Mouse (Mus musculus) midbrain, postnatal 0 days (tissue): ENCODE measurements around the gene Fbxo41. TPM values are rescaled to one million over a fixed set of nuclear protein-coding genes. Genes with fewer than 3 reads are reported as not detected.

Experiments used
- ATAC-seq: fragments of 200-750 bp; cut with Nextera tagmentation; 2 replicates; pipeline ENCODE4 v1.8.0; 2017; ENCODE audit warnings: moderate number of reproducible peaks, mild to moderate bottlenecking, moderate TSS enrichment, moderate library complexity; ENCODE audit not compliant: low FRiP score
- DNase-seq: peaks from one replicate; pipeline ENCODE4 v3.0.0-alpha.2; 2015; ENCODE audit warnings: low spot score
- H3K27ac ChIP-seq: fragments of 300-500 bp; sonication (generic); 2 replicates; pipeline ENCODE4 v1.5.1; 2014; ENCODE audit warnings: low read depth, mild to moderate bottlenecking, low read length, mixed read lengths
- H3K27me3 ChIP-seq: fragments of 300-500 bp; sonication (generic); 2 replicates; pipeline ENCODE4 v1.6.1; 2014; ENCODE audit warnings: low read length, control low read depth, mixed read lengths; ENCODE audit not compliant: insufficient read depth
- H3K36me3 ChIP-seq: fragments of 300-500 bp; sonication (generic); 2 replicates; pipeline ENCODE4 v1.6.1; 2014; ENCODE audit warnings: low read length, control low read depth, mixed read lengths; ENCODE audit not compliant: insufficient read depth
- H3K4me1 ChIP-seq: fragments of 300-500 bp; sonication (generic); 2 replicates; pipeline ENCODE4 v1.6.1; 2014; ENCODE audit warnings: mild to moderate bottlenecking, control low read depth, antibody characterized with exemption, low read length, mixed read lengths; ENCODE audit not compliant: insufficient read depth
- H3K4me2 ChIP-seq: fragments of 300-500 bp; sonication (generic); 2 replicates; pipeline ENCODE4 v1.6.1; 2014; ENCODE audit warnings: low read depth, mild to moderate bottlenecking, low read length, mixed read lengths; ENCODE audit not compliant: poor library complexity, severe bottlenecking
- H3K4me3 ChIP-seq: fragments of 300-500 bp; sonication (generic); 2 replicates; pipeline ENCODE4 v1.5.1; 2014; ENCODE audit warnings: low read depth, mild to moderate bottlenecking, low read length, moderate library complexity
- H3K9ac ChIP-seq: fragments of 300-500 bp; sonication (generic); replicated peaks from 2 replicates; pipeline ENCODE4 v1.6.1; 2014; ENCODE audit warnings: mild to moderate bottlenecking, low read length, moderate library complexity, mixed read lengths; ENCODE audit not compliant: poor library complexity, severe bottlenecking
- H3K9me3 ChIP-seq: fragments of 300-500 bp; sonication (generic); 2 replicates; pipeline ENCODE4 v1.6.1; 2016; ENCODE audit warnings: low read length, control low read depth
- CTCF ChIP-seq: IDR thresholded peaks from 2 replicates; pipeline ENCODE4 v1.5.1; 2016; ENCODE audit warnings: antibody characterized with exemption, mild to moderate bottlenecking
- WGBS: fragments of 180-500 bp; shearing (Covaris S2); extraction: QIAGEN DNeasy Blood & Tissue Kit; methylation state at CpG from one replicate; pipeline ENCODE4 v1.1.7; 2014; 5-methylcytosine and 5-hydroxymethylcytosine counted together
- polyA plus RNA-seq: library from polyadenylated mRNA; unstranded; fragments of >200 nt; fragmentation: Nextera tagmentation; extraction: Ambion mirVana; gene quantifications from 2 replicates; pipeline ENCODE4 v1.2.1, GENCODE M21; 2015
- total RNA-seq: library from RNA; depleted of rRNA; stranded (reverse); fragments of >200 nt; gene quantifications from 2 replicates; pipeline ENCODE4 v1.2.3, GENCODE M21; 2014

The Fbxo41 gene
- total and polyA plus RNA-seq, 2 experiments from 2014 or later, result 13.3 to 67.3 TPM

- peaks cover 22% of the 10 kb centered on the region for H3K27me3 ChIP-seq
- H3K9me3 ChIP-seq, result no peaks in the 10 kb centered on the region
- no peak overlapping the region for H3K4me3 ChIP-seq
- ATAC-seq (peak; percentile 81), DNase-seq (peak; percentile 86)
- H3K27ac ChIP-seq, result peak overlapping the region; percentile 87
- TF ChIP-seq CTCF, result no peak
- H3K4me1 ChIP-seq, result no peaks in the 10 kb centered on the region; the same call in 1 of the 2 replicates
- peak overlapping the region; percentile 48 for H3K9ac ChIP-seq
- H3K4me2 ChIP-seq, result peak overlapping the region; percentile 24
- 18% methylated on average over 5 of the region's 5 CpGs for WGBS
- H3K36me3 ChIP-seq, result no peaks in the 10 kb centered on the region
These were observed 15.4 kb upstream of the Fbxo41 start for GRCm38 (mm10) chr6:85518091-85518693.

GRCm38 (mm10) chr6:85515941-85516340 is 13.1 kb upstream of the Fbxo41 start:
- no peak overlapping the region for H3K9ac ChIP-seq
- peaks cover 43% of the 10 kb centered on the region for H3K27me3 ChIP-seq
- H3K4me1 ChIP-seq, result peaks cover 6% of the 10 kb centered on the region
- H3K4me2 ChIP-seq, result no peak overlapping the region
- H3K27ac ChIP-seq, result no peak overlapping the region
- no peaks in the 10 kb centered on the region for H3K36me3 ChIP-seq
- H3K9me3 ChIP-seq, result no peaks in the 10 kb centered on the region
- no peak for ATAC-seq
- peak; percentile 76 for DNase-seq
- no peak overlapping the region for H3K4me3 ChIP-seq
- 77% methylated on average over 4 of the region's 4 CpGs for WGBS
- TF ChIP-seq CTCF, result no peak

GRCm38 (mm10) chr6:85513531-85513910 is 10.7 kb upstream of the Fbxo41 start, which contains the start of gene Egr4:
TSS of gene Egr4 (minus strand) at chr6:85513589.
- Histone ChIP-seq H3K27ac (no peak within 1 kb of the TSS), H3K36me3 (no peaks in the 10 kb centered on the region), H3K27me3 (peaks cover 51% of the 10 kb centered on the region), H3K4me1 (peaks cover 6% of the 10 kb centered on the region), H3K9ac (peak within 1 kb of the TSS; percentile 29; the same call in 1 of the 2 replicates), H3K4me2 (peak within 1 kb of the TSS; percentile 87), H3K9me3 (no peaks in the 10 kb centered on the region), H3K4me3 (peak within 1 kb of the TSS; percentile 52)
- no peak for TF ChIP-seq CTCF
- DNase-seq (peak; percentile 74), ATAC-seq (peak; percentile 74)
- WGBS, result under 1% methylated on average over 33 of the region's 38 CpGs

- peaks cover 51% of the 10 kb centered on the region for H3K27me3 ChIP-seq
- ATAC-seq (peak; percentile 1; the same call in 1 of the 2 replicates), DNase-seq (no peak)
- H3K9me3 ChIP-seq, result no peaks in the 10 kb centered on the region
- H3K9ac ChIP-seq, result peak overlapping the region; percentile 19; the same call in 1 of the 2 replicates
- TF ChIP-seq CTCF, result no peak
- no peak overlapping the region for H3K27ac ChIP-seq
- H3K4me3 ChIP-seq, result peak overlapping the region; percentile 52
- peaks cover 6% of the 10 kb centered on the region for H3K4me1 ChIP-seq
- H3K36me3 ChIP-seq, result no peaks in the 10 kb centered on the region
- H3K4me2 ChIP-seq, result peak overlapping the region; percentile 87
- under 1% methylated on average over 71 of the region's 90 CpGs for WGBS
These were observed 10.1 kb upstream of the Fbxo41 start for GRCm38 (mm10) chr6:85512577-85513530.

GRCm38 (mm10) chr6:85512056-85512440 is 9.3 kb upstream of the Fbxo41 start:
- ATAC-seq (no peak), DNase-seq (no peak)
- H3K27ac ChIP-seq, result no peak overlapping the region
- no peaks in the 10 kb centered on the region for H3K9me3 ChIP-seq
- no peak for TF ChIP-seq CTCF
- WGBS, result under 1% methylated on average over 30 of the region's 36 CpGs
- H3K4me1 ChIP-seq, result peaks cover 6% of the 10 kb centered on the region
- peaks cover 51% of the 10 kb centered on the region for H3K27me3 ChIP-seq
- no peaks in the 10 kb centered on the region for H3K36me3 ChIP-seq
- H3K9ac ChIP-seq, result no peak overlapping the region
- H3K4me2 ChIP-seq, result peak overlapping the region; percentile 87
- peak overlapping the region; percentile 52 for H3K4me3 ChIP-seq
